Mouse (Mus musculus) spleen, embryonic (tissue): ENCODE measurements around the gene Tex21.
"Not testable (repeated sequence)": the region's sequence is repeated elsewhere in the genome, so short reads cannot be mapped to it uniquely, and the experiment has no call there.

ENCODE experiments used
- CTCF ChIA-PET: fragments of 350-600 bp; sonication (Branson Sonifier 250); formaldehyde crosslinking; loops from one replicate; lab custom pipeline; 2022; lab: Charles Lee

Gene Tex21

GRCm38 (mm10) chr12:76195912-76196708 is 50.4 kb downstream of the Tex21 start:
- CTCF ChIA-PET: interaction anchor here (0.9 kb wide), 1 partner anchor 14 kb away, joined by 3 read pairs; no protein-coding TSS in a partner anchor

- CTCF ChIA-PET: no interaction called here
Measured at GRCm38 (mm10) chr12:76194526-76194925, 52.0 kb downstream of the Tex21 start.

GRCm38 (mm10) chr12:76190940-76191339 is 55.6 kb downstream of the Tex21 start:
- CTCF ChIA-PET: interaction anchor here (0.6 to 0.7 kb wide), 4 partner anchors 10 to 332 kb away, joined by 3 to 7 read pairs (median 4); partner anchors contain the start of gene Esr2

GRCm38 (mm10) chr12:76187849-76188248 is 58.7 kb downstream of the Tex21 start:
- CTCF ChIA-PET: interaction anchor here (0.6 kb wide), 1 partner anchor 10 kb away, joined by 5 read pairs; no protein-coding TSS in a partner anchor

- CTCF ChIA-PET: no interaction called here
Measured at GRCm38 (mm10) chr12:76186473-76186872, 60.1 kb downstream of the Tex21 start.

GRCm38 (mm10) chr12:76185167-76185816 is 61.3 kb downstream of the Tex21 start:
- CTCF ChIA-PET: no interaction called here

GRCm38 (mm10) chr12:76184271-76184670 is 62.3 kb downstream of the Tex21 start:
- CTCF ChIA-PET: no interaction called here

- CTCF ChIA-PET: no interaction called here
Measured at GRCm38 (mm10) chr12:76182831-76183230, 63.7 kb downstream of the Tex21 start.

GRCm38 (mm10) chr12:76181471-76181870 is 65.1 kb downstream of the Tex21 start:
- CTCF ChIA-PET: interaction anchor here (1.0 to 1.1 kb wide), 2 partner anchors 10 to 15 kb away, joined by 3 to 4 read pairs; no protein-coding TSS in a partner anchor

- CTCF ChIA-PET: interaction anchor here (0.6 to 0.7 kb wide), 2 partner anchors 110 to 713 kb away, joined by 3 to 6 read pairs; no protein-coding TSS in a partner anchor
Measured at GRCm38 (mm10) chr12:76180442-76180841, 66.1 kb downstream of the Tex21 start.

- CTCF ChIA-PET: no interaction called here
Measured at GRCm38 (mm10) chr12:76179527-76179926, 67.0 kb downstream of the Tex21 start.

GRCm38 (mm10) chr12:76179051-76179450 is 67.5 kb downstream of the Tex21 start:
- CTCF ChIA-PET: interaction anchor here (0.6 kb wide), 1 partner anchor 56 kb away, joined by 3 read pairs; no protein-coding TSS in a partner anchor

GRCm38 (mm10) chr12:76177864-76178518 is 68.6 kb downstream of the Tex21 start:
- CTCF ChIA-PET: interaction anchor here (0.6 to 0.7 kb wide), 8 partner anchors 10 to 786 kb away, joined by 4 to 15 read pairs (median 7); no protein-coding TSS in a partner anchor

- CTCF ChIA-PET: interaction anchor here (0.7 kb wide), 5 partner anchors 14 to 785 kb away, joined by 5 to 7 read pairs (median 7); no protein-coding TSS in a partner anchor
Measured at GRCm38 (mm10) chr12:76177000-76177863, 69.3 kb downstream of the Tex21 start, which contains the start of gene Esr2. Esr2 (minus strand) TSS chr12:76177259.

- CTCF ChIA-PET: no interaction called here
Measured at GRCm38 (mm10) chr12:76165641-76166040, 80.9 kb downstream of the Tex21 start.

- CTCF ChIA-PET: not testable (repeated sequence)
Measured at GRCm38 (mm10) chr12:76152389-76152788, 94.2 kb downstream of the Tex21 start.
